27 mouse cellular contexts compared by ENCODE assay signal in genomic region chr16:55809779-55810514, GRCm38 (mm10). TPM values are rescaled to one million over a fixed set of nuclear protein-coding genes. Genes with fewer than 3 reads are reported as not detected.
A peak's percentile ranks its signal among the peaks of the same experiment; 100 is the strongest.
DNase-seq lines count a peak whose midpoint lies in the region; ATAC-seq and TF ChIP-seq lines count a peak whose summit lies in the region.
"Had no signal": no experiment of that assay in that cellular context is flagged by ENCODE, and none has a peak within 500 bp of the region (broad histone marks: within the 10 kb centered on the region; RNA-seq: fewer than 3 reads in every experiment).

No protein-coding gene starts in this region.

- H3K9ac ChIP-seq in CH12.LX (ENCODE audit: insufficient read depth, low read depth) = no peak overlapping the region
- H3K9ac ChIP-seq in intestine, embryonic 14.5 days (ENCODE audit: low read length) = no peak overlapping the region
- H3K9ac ChIP-seq: embryonic facial prominence, embryonic 12.5 days; forebrain, embryonic 12.5 days; heart, embryonic 13.5 days; hindbrain, embryonic 12.5 days; kidney, embryonic 15.5 days; liver, postnatal 0 days; midbrain, embryonic 12.5 days; neural tube, embryonic 13.5 days had no signal

- no peaks in the 10 kb centered on the region for H3K9me3 ChIP-seq in CH12.LX (replicated peaks; ENCODE audit: low read length)
- no peaks in the 10 kb centered on the region for H3K9me3 ChIP-seq in intestine, embryonic 14.5 days (ENCODE audit: control insufficient read depth, low read length)
- H3K9me3 ChIP-seq: embryonic facial prominence, embryonic 12.5 days; forebrain, embryonic 12.5 days; heart, embryonic 13.5 days; hindbrain, embryonic 12.5 days; kidney, embryonic 15.5 days; midbrain, embryonic 12.5 days; neural tube, embryonic 13.5 days had no signal

- WGBS in intestine, embryonic 14.5 days = 95% methylated on average over 9 of the region's 9 CpGs

- no peak for DNase-seq in cerebellum, postnatal 4 days (ENCODE audit: low spot score in 2 of 2)
- peak; percentile 74 for DNase-seq in CH12.LX (ENCODE audit: extremely low read depth)
- peak; percentile 48 for DNase-seq in intestine, embryonic 14.5 days (ENCODE audit: low spot score)
- DNase-seq in naive thymus-derived CD4-positive, alpha-beta T cell, adult 2 months (ENCODE audit: low read depth) = peak; percentile 54
- DNase-seq in layer of hippocampus, postnatal 36 days = no peak
- no peak for DNase-seq in kidney, adult 9 months
- DNase-seq: adrenal gland, postnatal 25 days; cerebellum, adult 11 months; cerebellum, postnatal 14 days; gastrocnemius, postnatal 25 days; heart, adult 2 months; heart, postnatal 14 days; liver, postnatal 0 days; lung, postnatal 10 days; retina, postnatal 1 day; right cerebral cortex, postnatal 25 days; thymus, postnatal 25 days had no signal

- no peak for TF ChIP-seq RAD21 in CH12.LX (IDR thresholded peaks at IDR 0.05; ENCODE audit: low read depth, low read length)

- TF ChIP-seq POLR2A in CH12.LX (IDR thresholded peaks at IDR 0.05; ENCODE audit: low read depth, low read length) = no peak; the same call in 1 of the 2 replicates

- no peak for TF ChIP-seq CTCF in CH12.LX (conservative IDR thresholded peaks at IDR 0.05 in 1 of 2, IDR thresholded peaks at IDR 0.05 in 1 of 2; ENCODE audit: low read depth in 2 of 2, low read length in 2 of 2)

- peaks cover 6% of the 10 kb centered on the region; the same call in 1 of the 2 replicates for H3K79me2 ChIP-seq in CH12.LX (replicated peaks; ENCODE audit: control insufficient read depth, extremely low read depth, insufficient read depth, poor library complexity, severe bottlenecking)

- H3K4me1 ChIP-seq in CH12.LX (ENCODE audit: control insufficient read depth in 1 of 2, insufficient read depth in 2 of 2) = peaks cover 26 to 67% of the 10 kb centered on the region in 2 experiments
- no peaks in the 10 kb centered on the region for H3K4me1 ChIP-seq in intestine, embryonic 14.5 days (replicated peaks; ENCODE audit: control insufficient read depth, insufficient read depth, low read length)
- H3K4me1 ChIP-seq: forebrain, embryonic 12.5 days; hindbrain, embryonic 12.5 days; kidney, embryonic 15.5 days; neural tube, embryonic 13.5 days had no signal

- peak; percentile 53; the same call in 1 of the 2 replicates for TF ChIP-seq EP300 in CH12.LX (IDR thresholded peaks at IDR 0.05; ENCODE audit: low read length)

- H3K36me3 ChIP-seq in CH12.LX (replicated peaks in 1 of 2; ENCODE audit: control insufficient read depth in 1 of 2, insufficient read depth in 1 of 2, low read length in 1 of 2) = peaks cover 41 to 60% of the 10 kb centered on the region in 2 experiments
- peaks cover 47% of the 10 kb centered on the region for H3K36me3 ChIP-seq in intestine, embryonic 14.5 days (ENCODE audit: control insufficient read depth, insufficient read depth, low read length)

- in situ Hi-C loops in CH12.LX (cut with MboI; ENCODE audit: low pct_ligation_motif_present, low pct_unique_long_range_greater_than_20kb, low sequenced_read_pairs) = no loop called here

- 0 out of 2 replicates have a peak overlapping the region, but pooled peaks have one; percentile 17 for H3K27ac ChIP-seq in CH12.LX (ENCODE audit: insufficient read depth, low read depth)
- no peak overlapping the region for H3K27ac ChIP-seq in intestine, embryonic 14.5 days (ENCODE audit: low read depth)
- H3K27ac ChIP-seq: embryonic facial prominence, embryonic 12.5 days; forebrain, embryonic 12.5 days; heart, adult 2 months; heart, embryonic 13.5 days; hindbrain, embryonic 12.5 days; kidney, embryonic 15.5 days; midbrain, embryonic 12.5 days; neural tube, embryonic 13.5 days had no signal

- no peak overlapping the region for H3K4me2 ChIP-seq in CH12.LX (ENCODE audit: insufficient read depth, low read depth, poor library complexity, severe bottlenecking)
- no peak overlapping the region for H3K4me2 ChIP-seq in intestine, embryonic 14.5 days (ENCODE audit: low read length)
- H3K4me2 ChIP-seq: embryonic facial prominence, embryonic 12.5 days; forebrain, embryonic 12.5 days; heart, embryonic 13.5 days; hindbrain, embryonic 12.5 days; kidney, embryonic 15.5 days; midbrain, embryonic 12.5 days; neural tube, embryonic 13.5 days had no signal

- dilution Hi-C loops in CH12.LX (cut with MboI; ENCODE audit: extremely low pct_ligation_motif_present, extremely low pct_unique_long_range_greater_than_20kb, low sequenced_read_pairs) = no loop called here

- H3K27me3 ChIP-seq in CH12.LX (replicated peaks) = no peaks in the 10 kb centered on the region
- H3K27me3 ChIP-seq in intestine, embryonic 14.5 days (replicated peaks; ENCODE audit: control insufficient read depth, insufficient read depth, low read length) = no peaks in the 10 kb centered on the region
- H3K27me3 ChIP-seq: embryonic facial prominence, embryonic 12.5 days; forebrain, embryonic 12.5 days; heart, embryonic 13.5 days; hindbrain, embryonic 12.5 days; kidney, embryonic 15.5 days; midbrain, embryonic 12.5 days; neural tube, embryonic 13.5 days had no signal

- 0 out of 2 replicates have a peak, but pooled peaks have one; percentile 20 for ATAC-seq in cerebellum, adult (ENCODE audit: insufficient number of reproducible peaks, low FRiP score, low TSS enrichment)
- no peak for ATAC-seq in intestine, embryonic 14.5 days (replicated peaks; ENCODE audit: low FRiP score, low TSS enrichment, low read depth)
- ATAC-seq: inflammation-experienced regulatory T-cells, adult 6 months; liver, postnatal 0 days had no signal

- H3K4me3 ChIP-seq in CH12.LX (replicated peaks in 1 of 3; ENCODE audit: low read depth in 2 of 3, low read length in 2 of 3, poor library complexity in 1 of 3) = peak overlapping the region in 1 of 3 experiments; percentile 3
- H3K4me3 ChIP-seq in intestine, embryonic 14.5 days (ENCODE audit: low read depth, low read length) = no peak overlapping the region
- H3K4me3 ChIP-seq: embryonic facial prominence, embryonic 12.5 days; erythroblast, embryonic 14.5 days; forebrain, embryonic 12.5 days; heart, adult 2 months; heart, embryonic 13.5 days; hindbrain, embryonic 12.5 days; kidney, embryonic 15.5 days; midbrain, embryonic 12.5 days; neural tube, embryonic 13.5 days had no signal

TF ChIP-seq in CH12.LX, 34 proteins besides CTCF, POLR2A, EP300 and RAD21 (continues in another document):
- TF ChIP-seq MYC (IDR thresholded peaks at IDR 0.05; ENCODE audit: low read depth, low read length) (no peak; the same call in 1 of the 2 replicates), ZKSCAN1 (IDR thresholded peaks at IDR 0.05; ENCODE audit: borderline replicate concordance, low read depth, low read length) (no peak), TCF12 (IDR thresholded peaks at IDR 0.05; ENCODE audit: low read depth, low read length) (no peak), SIN3A (IDR thresholded peaks at IDR 0.05; ENCODE audit: low read length) (no peak), KAT2A (IDR thresholded peaks at IDR 0.05; ENCODE audit: insufficient replicate concordance, low read length) (no peak), MAZ (IDR thresholded peaks at IDR 0.05; ENCODE audit: low read depth, low read length) (no peak), ZC3H11A (IDR thresholded peaks at IDR 0.05; ENCODE audit: low read depth, low read length) (no peak), MXI1 (IDR thresholded peaks at IDR 0.05; ENCODE audit: low read depth, low read length) (no peak), MAFK (IDR thresholded peaks at IDR 0.05; ENCODE audit: insufficient replicate concordance, low read length) (peak; percentile 47; the same call in 1 of the 2 replicates), TBP (conservative IDR thresholded peaks at IDR 0.05; ENCODE audit: low read depth, low read length) (no peak), NRF1 (IDR thresholded peaks at IDR 0.05; ENCODE audit: low read depth, low read length) (no peak), IRF4 (IDR thresholded peaks at IDR 0.05; ENCODE audit: low read depth, low read length) (peak; percentile 82), UBTF (IDR thresholded peaks at IDR 0.05; ENCODE audit: low read depth, low read length) (no peak), MAX (IDR thresholded peaks at IDR 0.05; ENCODE audit: low read length) (no peak), USF2 (conservative IDR thresholded peaks at IDR 0.05; ENCODE audit: low read depth, low read length) (no peak), RCOR1 (conservative IDR thresholded peaks at IDR 0.05; ENCODE audit: low read depth, low read length) (0 out of 2 replicates have a peak, but pooled peaks have one; percentile 15), ELF1 (IDR thresholded peaks at IDR 0.05; ENCODE audit: low read depth, low read length) (no peak), HCFC1 (IDR thresholded peaks at IDR 0.05; ENCODE audit: low read depth, low read length) (no peak), USF1 (IDR thresholded peaks at IDR 0.05; ENCODE audit: low read depth, low read length) (no peak), ZNF384 (IDR thresholded peaks at IDR 0.05; ENCODE audit: low read depth, low read length) (no peak), PAX5 (IDR thresholded peaks at IDR 0.05; ENCODE audit: low read length) (no peak), GABPA (IDR thresholded peaks at IDR 0.05; ENCODE audit: insufficient replicate concordance, low read depth, low read length) (no peak), POLR2AphosphoS2 (IDR thresholded peaks at IDR 0.05; ENCODE audit: low read depth, low read length) (peak; percentile 97), ZMIZ1 (IDR thresholded peaks at IDR 0.05; ENCODE audit: low read depth, low read length) (peak; percentile 74; the same call in 1 of the 2 replicates), CHD1 (IDR thresholded peaks at IDR 0.05; ENCODE audit: low read depth, low read length) (no peak), CHD2 (IDR thresholded peaks at IDR 0.05; ENCODE audit: low read length) (peak; percentile 55), JUN (IDR thresholded peaks at IDR 0.05; ENCODE audit: insufficient read depth, low read depth, low read length) (no peak), BHLHE40 (IDR thresholded peaks at IDR 0.05; ENCODE audit: low read depth, low read length) (no peak), SMC3 (IDR thresholded peaks at IDR 0.05; ENCODE audit: low read depth, low read length) (no peak; the same call in 1 of the 2 replicates), NELFE (IDR thresholded peaks at IDR 0.05; ENCODE audit: low read depth, low read length) (no peak), E2F4 (IDR thresholded peaks at IDR 0.05; ENCODE audit: insufficient replicate concordance, low read depth, low read length) (no peak), ETS1 (conservative IDR thresholded peaks at IDR 0.05; ENCODE audit: low read depth, low read length) (0 out of 2 replicates have a peak, but pooled peaks have one; percentile 7), JUND (conservative IDR thresholded peaks at IDR 0.05; ENCODE audit: low read depth, low read length) (no peak)

RNA-seq across cellular contexts. Expression of gene Nfkbiz, which starts 28.8 kb away (rescaled TPM):
- 13.9 and 17.1 TPM in 2 replicates for total RNA-seq in CH12.LX (2012; rRNA removed)
- 19.7 and 23.7 TPM in 2 replicates for total RNA-seq in CH12.LX (2014; rRNA removed)
- polyA plus RNA-seq in CH12.LX (2012; ENCODE audit: insufficient read length, low read depth) = 11.4 and 13.7 TPM in 2 replicates
- polyA plus RNA-seq in intestine, embryonic 14.5 days (2014; fragmentation: Nextera tagmentation; extraction: Ambion mirVana) = 8.9 and 10.8 TPM in 2 replicates
- total RNA-seq in layer of hippocampus, postnatal 36 days (2021) = 1 to 10 TPM; 6.1 to 6.5 TPM

Comparison
In these comparisons a context has a peak if more than half of its experiments do, and no peak if none do; other contexts are left out.
1. DNase-seq: peak in CH12.LX (single experiment), intestine, embryonic 14.5 days (single experiment) and naive thymus-derived CD4-positive, alpha-beta T cell, adult 2 months (single experiment); none in cerebellum, postnatal 4 days (0 of 2), layer of hippocampus, postnatal 36 days (0 of 2) and kidney, adult 9 months (single experiment).